Mouse (Mus musculus) olfactory bulb, adult 2 months (tissue): ENCODE data around the gene Tnrc6c.

Experiments
- CTCF ChIP-seq: fragments of 200-500 bp; IDR thresholded peaks from 2 replicates; pipeline ENCODE4 v1.5.1; 2012; ENCODE audit warnings: low read depth, mild to moderate bottlenecking, low read length, moderate library complexity; ENCODE audit not compliant: insufficient read depth
- POLR2A ChIP-seq: fragments of 200-500 bp; IDR thresholded peaks from 2 replicates; pipeline ENCODE4 v1.6.1; 2012; ENCODE audit warnings: mild to moderate bottlenecking, low read depth, low read length, moderate library complexity; ENCODE audit not compliant: insufficient read depth

DNA sequence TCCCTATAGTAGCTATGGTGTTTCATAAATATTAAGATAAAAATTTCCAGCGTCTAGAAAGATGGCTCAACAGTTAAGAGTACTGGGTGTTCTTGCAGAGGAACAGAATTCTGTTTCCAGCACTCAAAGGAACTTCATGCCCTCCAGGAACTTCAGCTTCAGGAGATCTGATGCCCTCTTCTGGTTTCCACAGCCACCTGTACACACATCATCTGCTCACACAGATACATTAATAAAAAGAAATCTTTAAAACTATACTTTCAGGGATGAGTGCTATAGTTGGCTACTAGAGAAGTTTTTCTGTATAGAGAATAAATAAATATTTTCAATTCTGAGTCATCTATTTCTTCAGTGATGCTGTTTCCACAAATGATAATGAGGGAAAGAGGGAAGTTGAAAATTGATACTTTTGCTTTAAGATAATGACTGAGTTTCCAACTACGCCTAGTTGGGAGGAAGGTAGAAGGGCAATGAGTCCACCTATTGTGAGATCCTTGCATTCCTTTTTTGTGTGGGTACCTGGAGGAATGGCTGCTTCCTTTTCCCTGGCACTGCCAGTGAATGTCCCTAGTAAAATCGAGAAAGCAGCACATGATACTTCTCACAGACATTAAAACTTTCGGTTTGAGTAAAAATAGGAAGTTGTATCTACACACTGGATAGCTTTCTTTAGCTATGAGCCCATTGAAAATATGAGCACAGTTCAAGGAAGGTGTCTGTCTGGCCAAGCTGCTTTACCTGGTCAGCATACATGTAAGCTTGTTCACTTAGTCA is 9.1 kb downstream of the Tnrc6c start:
- TF ChIP-seq CTCF (no peak), POLR2A (no peak)
